In genomic region chr11:100628862-100629352, GRCm38 (mm10) we compare ENCODE assay signal across 9 mouse cellular contexts. TPM values are rescaled to one million over a fixed set of nuclear protein-coding genes. Genes with fewer than 3 reads are reported as not detected.
A peak's percentile ranks its signal among the peaks of the same experiment; 100 is the strongest.
DNase-seq lines count a peak whose midpoint lies in the region; ATAC-seq and TF ChIP-seq lines count a peak whose summit lies in the region.
"Had no signal": no experiment of that assay in that cellular context is flagged by ENCODE, and none has a peak within 500 bp of the region (broad histone marks: within the 10 kb centered on the region; RNA-seq: fewer than 3 reads in every experiment).

No protein-coding gene starts in this region.

- H3K27me3 ChIP-seq in intestine, postnatal 0 days (replicated peaks; ENCODE audit: control insufficient read depth, insufficient read depth, low read length), result 0 out of 2 replicates have a peak, but pooled peaks cover 6% of the 10 kb centered on the region
- H3K27me3 ChIP-seq in intestine, embryonic 15.5 days (replicated peaks), result no peaks in the 10 kb centered on the region; the same call in 1 of the 2 replicates
- H3K27me3 ChIP-seq in midbrain, embryonic 12.5 days, result peaks cover 10% of the 10 kb centered on the region; the same call in 1 of the 2 replicates
- H3K27me3 ChIP-seq in midbrain, embryonic 16.5 days (ENCODE audit: control insufficient read depth, insufficient read depth, low read depth, low read length), result no peaks in the 10 kb centered on the region
- H3K27me3 ChIP-seq in midbrain, postnatal 0 days (ENCODE audit: insufficient read depth, low read length), result no peaks in the 10 kb centered on the region

- 59% methylated on average over 13 of the region's 13 CpGs for WGBS in intestine, postnatal 0 days
- 55% methylated on average over 13 of the region's 13 CpGs for WGBS in intestine, embryonic 15.5 days
- WGBS in midbrain, embryonic 12.5 days, result 61% methylated on average over 13 of the region's 13 CpGs
- WGBS in midbrain, embryonic 16.5 days, result 41% methylated on average over 13 of the region's 13 CpGs
- 43% methylated on average over 13 of the region's 13 CpGs for WGBS in midbrain, postnatal 0 days

- H3K4me1 ChIP-seq in intestine, postnatal 0 days (replicated peaks; ENCODE audit: control insufficient read depth, insufficient read depth, low read length), result 0 out of 2 replicates have a peak, but pooled peaks cover 6% of the 10 kb centered on the region
- H3K4me1 ChIP-seq in intestine, embryonic 15.5 days (replicated peaks), result peaks cover 23% of the 10 kb centered on the region
- peaks cover 15% of the 10 kb centered on the region for H3K4me1 ChIP-seq in midbrain, embryonic 12.5 days
- peaks cover 5% of the 10 kb centered on the region for H3K4me1 ChIP-seq in midbrain, embryonic 16.5 days (ENCODE audit: control insufficient read depth, insufficient read depth, low read length)
- no peaks in the 10 kb centered on the region; the same call in 1 of the 2 replicates for H3K4me1 ChIP-seq in midbrain, postnatal 0 days (ENCODE audit: insufficient read depth, low read length)

- H3K9ac ChIP-seq in intestine, postnatal 0 days (ENCODE audit: low read depth, low read length), result no peak overlapping the region
- no peak overlapping the region for H3K9ac ChIP-seq in intestine, embryonic 15.5 days
- no peak overlapping the region for H3K9ac ChIP-seq in midbrain, embryonic 12.5 days (replicated peaks)
- H3K9ac ChIP-seq in midbrain, embryonic 16.5 days (ENCODE audit: low read depth, low read length), result no peak overlapping the region
- H3K9ac ChIP-seq in midbrain, postnatal 0 days (replicated peaks; ENCODE audit: low read length, poor library complexity, severe bottlenecking), result 0 out of 2 replicates have a peak overlapping the region, but pooled peaks have one; percentile 39

- no peaks in the 10 kb centered on the region for H3K9me3 ChIP-seq in intestine, postnatal 0 days (ENCODE audit: control insufficient read depth)
- no peaks in the 10 kb centered on the region for H3K9me3 ChIP-seq in intestine, embryonic 15.5 days
- H3K9me3 ChIP-seq in midbrain, embryonic 12.5 days, result no peaks in the 10 kb centered on the region
- H3K9me3 ChIP-seq in midbrain, embryonic 16.5 days (replicated peaks; ENCODE audit: control insufficient read depth, low read length, poor library complexity, severe bottlenecking), result no peaks in the 10 kb centered on the region
- no peaks in the 10 kb centered on the region for H3K9me3 ChIP-seq in midbrain, postnatal 0 days (ENCODE audit: low read length)

- H3K36me3 ChIP-seq in intestine, postnatal 0 days (ENCODE audit: control insufficient read depth, insufficient read depth), result peaks cover 16% of the 10 kb centered on the region
- H3K36me3 ChIP-seq in intestine, embryonic 15.5 days, result peaks cover 10% of the 10 kb centered on the region; the same call in 1 of the 2 replicates
- peaks cover 30% of the 10 kb centered on the region for H3K36me3 ChIP-seq in midbrain, embryonic 12.5 days
- 0 out of 2 replicates have a peak, but pooled peaks cover 2% of the 10 kb centered on the region for H3K36me3 ChIP-seq in midbrain, embryonic 16.5 days (ENCODE audit: control insufficient read depth, insufficient read depth, low read length)
- peaks cover 13% of the 10 kb centered on the region for H3K36me3 ChIP-seq in midbrain, postnatal 0 days (ENCODE audit: insufficient read depth, low read length)

- TF ChIP-seq CTCF in intestine, postnatal 0 days (IDR thresholded peaks at IDR 0.05; ENCODE audit: low read depth), result no peak
- TF ChIP-seq CTCF in midbrain, postnatal 0 days (IDR thresholded peaks at IDR 0.05), result no peak

- no peak for ATAC-seq in intestine, postnatal 0 days
- no peak for ATAC-seq in intestine, embryonic 15.5 days
- no peak for ATAC-seq in midbrain, embryonic 12.5 days (ENCODE audit: low FRiP score, low read depth)
- no peak for ATAC-seq in midbrain, embryonic 16.5 days
- no peak for ATAC-seq in midbrain, postnatal 0 days (ENCODE audit: low FRiP score)

- H3K4me2 ChIP-seq in intestine, postnatal 0 days (replicated peaks; ENCODE audit: low read depth), result 0 out of 2 replicates have a peak overlapping the region, but pooled peaks have one; percentile 0
- no peak overlapping the region for H3K4me2 ChIP-seq in intestine, embryonic 15.5 days (replicated peaks)
- H3K4me2 ChIP-seq in midbrain, embryonic 12.5 days (replicated peaks), result no peak overlapping the region
- no peak overlapping the region for H3K4me2 ChIP-seq in midbrain, embryonic 16.5 days (ENCODE audit: low read length)
- no peak overlapping the region for H3K4me2 ChIP-seq in midbrain, postnatal 0 days (ENCODE audit: low read depth, low read length, poor library complexity, severe bottlenecking)

- no peak overlapping the region for H3K27ac ChIP-seq in intestine, postnatal 0 days (ENCODE audit: low read depth, low read length)
- H3K27ac ChIP-seq in intestine, embryonic 15.5 days, result no peak overlapping the region
- 0 out of 2 replicates have a peak overlapping the region, but pooled peaks have one; percentile 39 for H3K27ac ChIP-seq in midbrain, embryonic 12.5 days (replicated peaks)
- H3K27ac ChIP-seq in midbrain, embryonic 16.5 days (ENCODE audit: low read length), result no peak overlapping the region
- no peak overlapping the region for H3K27ac ChIP-seq in midbrain, postnatal 0 days (ENCODE audit: low read depth, low read length)
- H3K27ac ChIP-seq: macrophage had no signal

- no peak overlapping the region for H3K4me3 ChIP-seq in intestine, postnatal 0 days (ENCODE audit: low read depth, low read length)
- H3K4me3 ChIP-seq in intestine, embryonic 15.5 days (replicated peaks), result no peak overlapping the region
- H3K4me3 ChIP-seq in midbrain, embryonic 12.5 days, result no peak overlapping the region
- no peak overlapping the region for H3K4me3 ChIP-seq in midbrain, embryonic 16.5 days (ENCODE audit: low read depth, low read length)
- H3K4me3 ChIP-seq in midbrain, postnatal 0 days (ENCODE audit: low read depth, low read length), result no peak overlapping the region

- DNase-seq in adrenal gland, postnatal 14 days, result peak; percentile 16
- DNase-seq in adrenal gland, postnatal 10 days, result no peak
- DNase-seq in midbrain, postnatal 0 days (ENCODE audit: low spot score), result peak; percentile 68
- no peak for DNase-seq in urinary bladder, postnatal 36 days (ENCODE audit: low spot score in 2 of 2)

RNA-seq across cellular contexts. Expression of gene Dnajc7, which starts 8.9 kb away (rescaled TPM):
- total RNA-seq in adrenal gland, postnatal 14 days (2021), result 217 and 264 TPM in 2 replicates
- total RNA-seq in adrenal gland, postnatal 10 days (2021), result 100 to 1,000 TPM; 212 to 265 TPM
- polyA plus RNA-seq in intestine, postnatal 0 days (2015; fragmentation: Nextera tagmentation; extraction: Ambion mirVana), result 72.9 and 80.2 TPM in 2 replicates
- 188 TPM in 2 replicates for polyA plus RNA-seq in intestine, embryonic 15.5 days (2015; fragmentation: Nextera tagmentation; extraction: Ambion mirVana)
- 310 and 329 TPM in 2 replicates for polyA plus RNA-seq in midbrain, embryonic 12.5 days (2016; fragmentation: Nextera tagmentation; extraction: Ambion mirVana)
- polyA plus RNA-seq in midbrain, embryonic 16.5 days (2015; fragmentation: Nextera tagmentation; extraction: Ambion mirVana), result 289 and 327 TPM in 2 replicates
- total RNA-seq in midbrain, postnatal 0 days (2014; rRNA removed), result 67.1 and 75.9 TPM in 2 replicates
- 228 and 234 TPM in 2 replicates for polyA plus RNA-seq in midbrain, postnatal 0 days (2015; fragmentation: Nextera tagmentation; extraction: Ambion mirVana)

RNA-seq across cellular contexts. Expression of gene Nkiras2, which starts 9.9 kb away (rescaled TPM):
- total RNA-seq in adrenal gland, postnatal 14 days (2021), result 41.1 and 44.4 TPM in 2 replicates
- 10 to 100 TPM; 44.9 to 54.3 TPM for total RNA-seq in adrenal gland, postnatal 10 days (2021)
- 52.2 and 55.7 TPM in 2 replicates for polyA plus RNA-seq in intestine, postnatal 0 days (2015; fragmentation: Nextera tagmentation; extraction: Ambion mirVana)
- 57.6 and 65.0 TPM in 2 replicates for polyA plus RNA-seq in intestine, embryonic 15.5 days (2015; fragmentation: Nextera tagmentation; extraction: Ambion mirVana)
- polyA plus RNA-seq in midbrain, embryonic 12.5 days (2016; fragmentation: Nextera tagmentation; extraction: Ambion mirVana), result 101 and 103 TPM in 2 replicates
- 97.7 TPM in 2 replicates for polyA plus RNA-seq in midbrain, embryonic 16.5 days (2015; fragmentation: Nextera tagmentation; extraction: Ambion mirVana)
- total RNA-seq in midbrain, postnatal 0 days (2014; rRNA removed), result 106 and 125 TPM in 2 replicates
- polyA plus RNA-seq in midbrain, postnatal 0 days (2015; fragmentation: Nextera tagmentation; extraction: Ambion mirVana), result 80.9 and 89.3 TPM in 2 replicates

RNA-seq across cellular contexts. Expression of gene Cnp, which starts 54.2 kb away (rescaled TPM):
- 35.5 and 38.4 TPM in 2 replicates for total RNA-seq in adrenal gland, postnatal 14 days (2021)
- total RNA-seq in adrenal gland, postnatal 10 days (2021), result 10 to 100 TPM; 32.9 to 35.7 TPM
- polyA plus RNA-seq in intestine, postnatal 0 days (2015; fragmentation: Nextera tagmentation; extraction: Ambion mirVana), result 15.6 and 16.3 TPM in 2 replicates
- 32.1 and 34.4 TPM in 2 replicates for polyA plus RNA-seq in intestine, embryonic 15.5 days (2015; fragmentation: Nextera tagmentation; extraction: Ambion mirVana)
- 19.7 and 20.4 TPM in 2 replicates for polyA plus RNA-seq in midbrain, embryonic 12.5 days (2016; fragmentation: Nextera tagmentation; extraction: Ambion mirVana)
- 46.5 and 57.8 TPM in 2 replicates for polyA plus RNA-seq in midbrain, embryonic 16.5 days (2015; fragmentation: Nextera tagmentation; extraction: Ambion mirVana)
- total RNA-seq in midbrain, postnatal 0 days (2014; rRNA removed), result 54.7 and 68.8 TPM in 2 replicates
- polyA plus RNA-seq in midbrain, postnatal 0 days (2015; fragmentation: Nextera tagmentation; extraction: Ambion mirVana), result 65.3 and 76.0 TPM in 2 replicates

Comparison
In these comparisons a context has a peak if more than half of its experiments do, and no peak if none do; other contexts are left out.
1. DNase-seq: peak in adrenal gland, postnatal 14 days (single experiment) and midbrain, postnatal 0 days (single experiment); none in adrenal gland, postnatal 10 days (single experiment) and urinary bladder, postnatal 36 days (0 of 2).